33 mouse cellular contexts compared by ENCODE assay signal in genomic region chrX:19148672-19149071, GRCm38 (mm10).
"Had no signal": no experiment of that assay in that cellular context is flagged by ENCODE, and none has a peak within 500 bp of the region (broad histone marks: within the 10 kb centered on the region; RNA-seq: fewer than 3 reads in every experiment).

No protein-coding gene starts in this region.

- H3K27me3 ChIP-seq: limb, embryonic 12.5 days; limb, embryonic 13.5 days; limb, embryonic 15.5 days; liver, embryonic 12.5 days; liver, embryonic 13.5 days; liver, embryonic 15.5 days; lung, embryonic 15.5 days; megakaryocyte, embryonic 14.5 days; midbrain, embryonic 12.5 days; midbrain, embryonic 13.5 days; midbrain, embryonic 15.5 days; neural tube, embryonic 12.5 days; neural tube, embryonic 13.5 days had no signal

- H3K4me3 ChIP-seq: limb, embryonic 10.5 days; limb, embryonic 12.5 days; limb, embryonic 13.5 days; limb, embryonic 15.5 days; liver, embryonic 12.5 days; liver, embryonic 13.5 days; liver, embryonic 15.5 days; lung, embryonic 15.5 days; megakaryocyte, embryonic 14.5 days; midbrain, embryonic 10.5 days; midbrain, embryonic 12.5 days; midbrain, embryonic 13.5 days; midbrain, embryonic 15.5 days; myocyte; neural tube, embryonic 12.5 days; neural tube, embryonic 13.5 days had no signal

- H3K9me3 ChIP-seq: limb, embryonic 10.5 days; limb, embryonic 12.5 days; limb, embryonic 13.5 days; limb, embryonic 15.5 days; liver, embryonic 12.5 days; liver, embryonic 13.5 days; liver, embryonic 15.5 days; lung, embryonic 15.5 days; megakaryocyte, embryonic 14.5 days; midbrain, embryonic 10.5 days; midbrain, embryonic 12.5 days; midbrain, embryonic 13.5 days; midbrain, embryonic 15.5 days; neural tube, embryonic 12.5 days; neural tube, embryonic 13.5 days had no signal

- H3K36me3 ChIP-seq: limb, embryonic 10.5 days; limb, embryonic 12.5 days; limb, embryonic 13.5 days; limb, embryonic 15.5 days; liver, embryonic 12.5 days; liver, embryonic 13.5 days; liver, embryonic 15.5 days; lung, embryonic 15.5 days; midbrain, embryonic 10.5 days; midbrain, embryonic 12.5 days; midbrain, embryonic 13.5 days; midbrain, embryonic 15.5 days; neural tube, embryonic 12.5 days; neural tube, embryonic 13.5 days had no signal

- H3K4me1 ChIP-seq: limb, embryonic 10.5 days; limb, embryonic 12.5 days; limb, embryonic 13.5 days; limb, embryonic 15.5 days; liver, embryonic 12.5 days; liver, embryonic 13.5 days; liver, embryonic 15.5 days; lung, embryonic 15.5 days; midbrain, embryonic 10.5 days; midbrain, embryonic 12.5 days; midbrain, embryonic 13.5 days; midbrain, embryonic 15.5 days; neural tube, embryonic 12.5 days; neural tube, embryonic 13.5 days had no signal

- H3K27ac ChIP-seq: limb, embryonic 10.5 days; limb, embryonic 12.5 days; limb, embryonic 13.5 days; limb, embryonic 15.5 days; liver, embryonic 12.5 days; liver, embryonic 13.5 days; liver, embryonic 14.5 days; liver, embryonic 15.5 days; lung, embryonic 15.5 days; macrophage; midbrain, embryonic 10.5 days; midbrain, embryonic 12.5 days; midbrain, embryonic 13.5 days; midbrain, embryonic 15.5 days; neural tube, embryonic 12.5 days; neural tube, embryonic 13.5 days had no signal

- H3K9ac ChIP-seq: limb, embryonic 12.5 days; limb, embryonic 13.5 days; limb, embryonic 15.5 days; liver, embryonic 12.5 days; liver, embryonic 13.5 days; liver, embryonic 14.5 days; liver, embryonic 15.5 days; liver, postnatal 0 days; lung, embryonic 14.5 days; lung, embryonic 15.5 days; midbrain, embryonic 12.5 days; midbrain, embryonic 13.5 days; midbrain, embryonic 15.5 days; neural tube, embryonic 12.5 days; neural tube, embryonic 13.5 days had no signal

- ATAC-seq: liver, embryonic 12.5 days; liver, postnatal 0 days; lung, postnatal 0 days; midbrain, embryonic 13.5 days; midbrain, embryonic 15.5 days; midbrain, embryonic 16.5 days had no signal

- H3K4me2 ChIP-seq: limb, embryonic 12.5 days; limb, embryonic 13.5 days; limb, embryonic 15.5 days; liver, embryonic 11.5 days; liver, embryonic 12.5 days; liver, embryonic 13.5 days; liver, embryonic 15.5 days; lung, embryonic 14.5 days; lung, embryonic 15.5 days; midbrain, embryonic 11.5 days; midbrain, embryonic 12.5 days; midbrain, embryonic 13.5 days; midbrain, embryonic 15.5 days; neural tube, embryonic 12.5 days; neural tube, embryonic 13.5 days had no signal

- DNase-seq: left cerebral cortex, postnatal 4 days; liver; liver, embryonic 13.5 days; liver, postnatal 0 days; lung, adult 18-20 months; lung, adult 2 months; lung, embryonic 14.5 days; lung, postnatal 10 days; lung, postnatal 14 days; lung, postnatal 36 days; lung, postnatal 4 days; midbrain, embryonic 14.5 days had no signal
